Mouse (Mus musculus) testis, adult 10 weeks (tissue): Measurements from ENCODE around the gene 3300002I08Rik. TPM values are rescaled to one million over a fixed set of nuclear protein-coding genes. Genes with fewer than 3 reads are reported as not detected.

Source experiments
- polyA plus RNA-seq: library from polyadenylated mRNA; stranded (reverse); fragments of 350-450 nt; fragmentation: Illumina TruSeq; extraction: RNeasy Lipid Tissue Mini Kit (QIAGEN cat#74804); gene quantifications from one replicate; pipeline ENCODE4 v1.2.3, GENCODE M21; 2014; ENCODE audit warnings: low read depth, low replicate concordance

Gene 3300002I08Rik
- 6.5 TPM for polyA plus RNA-seq

DNA sequence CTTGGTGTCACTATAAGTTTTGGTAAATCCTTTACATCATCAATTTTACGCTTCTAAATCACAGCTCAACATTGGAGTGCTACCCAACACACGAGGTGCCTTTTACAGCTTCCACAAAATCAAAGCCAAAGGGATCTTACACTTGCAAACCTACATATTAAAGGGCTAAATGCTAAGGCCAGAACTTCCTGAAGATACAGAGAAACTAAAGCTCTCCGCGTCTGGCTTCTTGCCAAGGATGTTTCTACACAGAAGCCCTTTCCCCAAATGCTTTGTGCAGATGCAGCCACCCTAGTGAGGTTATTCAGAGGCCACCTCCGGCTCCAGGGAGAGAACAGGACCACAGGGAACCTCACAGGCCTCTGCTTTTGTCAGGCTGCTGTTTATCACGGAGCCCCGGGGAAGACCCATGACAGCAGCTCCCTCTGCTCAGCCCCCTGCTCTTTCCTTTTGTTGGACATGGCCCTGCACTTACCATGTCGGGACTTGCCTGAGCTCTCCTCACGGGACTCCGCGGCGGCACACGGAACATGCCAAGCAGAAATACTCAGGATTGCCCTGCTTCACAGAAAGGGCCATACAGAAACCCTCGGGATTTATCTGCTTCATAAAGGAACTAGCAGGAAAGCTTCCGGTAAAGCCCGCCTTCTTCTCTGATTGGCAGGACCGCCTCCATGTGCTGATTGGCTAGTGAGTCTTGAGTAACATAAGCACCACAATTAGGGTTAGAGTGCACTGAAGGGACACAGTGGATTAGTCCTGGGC is at the start of gene 3300002I08Rik:
Gene 3300002I08Rik (minus strand): TSS at position 653 of the 765 bp plus-strand sequence.

DNA sequence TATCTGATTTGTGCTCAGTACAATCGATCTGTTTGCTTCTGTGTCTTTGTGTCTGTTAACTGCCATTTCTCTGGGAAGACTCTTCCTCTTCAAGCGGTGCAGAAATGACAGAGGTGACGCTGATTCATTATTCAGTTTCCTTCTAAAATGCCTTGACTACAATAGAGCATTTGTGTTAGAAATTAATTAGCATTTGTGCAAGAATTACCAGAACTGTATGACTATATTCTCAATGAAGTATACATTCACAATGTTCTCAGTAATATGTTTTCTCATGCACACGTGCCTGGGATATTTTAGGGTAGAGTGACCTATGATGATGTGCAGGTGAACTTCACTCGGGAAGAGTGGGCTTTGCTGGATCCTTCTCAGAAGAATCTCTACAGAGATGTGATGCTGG is 39.2 kb downstream of the 3300002I08Rik start, which contains the start of gene Gm10130:
Gene Gm10130 (plus strand): TSS at position 301 of the 400 bp plus-strand sequence.

Other genes starting within 250 kb of the 3300002I08Rik start
- gene Zfp120, start 226.1 kb downstream of the 3300002I08Rik start, polyA plus RNA-seq: 6.0 TPM
- gene Gm10770, start 183.1 kb downstream of the 3300002I08Rik start, polyA plus RNA-seq: 0.80 TPM
- gene Gm14139, start 181.0 kb downstream of the 3300002I08Rik start, polyA plus RNA-seq: 3.9 TPM
- 4.5 TPM for gene Zfp937, start 144.7 kb downstream of the 3300002I08Rik start, polyA plus RNA-seq
- gene Gm21994, start 107.2 kb downstream of the 3300002I08Rik start, polyA plus RNA-seq: 9.4 TPM
- gene Gm14124, start 105.2 kb downstream of the 3300002I08Rik start, polyA plus RNA-seq: 1.0 TPM
- gene Gm10130, start 39.1 kb downstream of the 3300002I08Rik start, polyA plus RNA-seq: 3.5 TPM
- 13.3 TPM for gene Zfp442, start 88.7 kb upstream of the 3300002I08Rik start, polyA plus RNA-seq
- 1.1 TPM for gene Zfp345, start 122.3 kb upstream of the 3300002I08Rik start, polyA plus RNA-seq
- 0.52 TPM for gene Cst7, start 207.7 kb upstream of the 3300002I08Rik start, polyA plus RNA-seq
- 14.6 TPM for gene Apmap, start 245.8 kb upstream of the 3300002I08Rik start, polyA plus RNA-seq